Mouse (Mus musculus) neutrophil, adult 83 days (primary cell): ENCODE data around the gene Sult6b1. TPM values are rescaled to one million over a fixed set of nuclear protein-coding genes. Genes with fewer than 3 reads are reported as not detected.

ENCODE experiments used
- total RNA-seq, 2 experiments: library from RNA; stranded (reverse); gene quantifications; one replicate each; pipeline ENCODE4 v1.2.4; 2023

The Sult6b1 gene
- total RNA-seq: not detected

GRCm38 (mm10) chr17:78906892-78907291 is at the start of gene Sult6b1:
Sult6b1 (minus strand) TSS chr17:78906992.

DNA sequence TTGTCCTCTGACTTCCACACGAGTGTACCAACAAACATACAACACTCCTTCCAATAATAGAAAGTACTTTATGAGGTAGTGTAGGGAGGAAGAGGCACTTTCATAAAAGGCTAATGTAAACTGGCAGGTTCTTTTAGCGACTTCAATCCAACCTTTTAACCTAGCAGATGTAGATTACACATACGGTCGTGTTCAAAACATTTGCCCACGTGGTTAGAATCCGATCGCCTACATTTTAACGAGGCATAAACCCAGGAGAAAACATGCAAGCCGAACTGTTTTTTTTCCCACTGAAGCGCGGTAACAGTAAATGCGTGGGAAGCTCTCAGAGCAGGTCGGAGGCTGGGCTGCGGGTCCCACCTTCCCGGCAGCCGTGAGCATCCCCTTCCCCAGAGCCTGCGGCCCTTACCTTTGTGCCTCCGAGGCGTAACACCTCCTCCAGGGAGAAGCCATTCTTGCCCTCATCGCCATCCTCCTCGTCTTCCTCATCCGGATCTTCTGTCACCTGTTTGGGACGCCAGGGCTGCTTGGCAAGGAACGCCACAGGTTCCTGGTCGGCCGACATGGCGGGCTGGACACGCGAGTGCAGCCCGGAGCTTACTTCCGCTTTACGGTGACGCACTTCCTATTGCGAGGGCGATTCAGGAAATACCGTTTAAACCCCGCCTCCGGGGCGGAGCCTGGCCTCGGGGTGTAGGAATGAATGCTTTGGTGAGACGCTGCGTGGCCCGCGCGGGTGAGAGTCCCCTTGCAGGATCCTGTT is 29.9 kb upstream of the Sult6b1 start, which contains the start of the genes Cebpz and Ndufaf7:
Cebpz (minus strand) TSS at position 601 of the 763 bp plus-strand sequence.
Ndufaf7 (plus strand) TSS at position 671 of the 763 bp plus-strand sequence.

DNA sequence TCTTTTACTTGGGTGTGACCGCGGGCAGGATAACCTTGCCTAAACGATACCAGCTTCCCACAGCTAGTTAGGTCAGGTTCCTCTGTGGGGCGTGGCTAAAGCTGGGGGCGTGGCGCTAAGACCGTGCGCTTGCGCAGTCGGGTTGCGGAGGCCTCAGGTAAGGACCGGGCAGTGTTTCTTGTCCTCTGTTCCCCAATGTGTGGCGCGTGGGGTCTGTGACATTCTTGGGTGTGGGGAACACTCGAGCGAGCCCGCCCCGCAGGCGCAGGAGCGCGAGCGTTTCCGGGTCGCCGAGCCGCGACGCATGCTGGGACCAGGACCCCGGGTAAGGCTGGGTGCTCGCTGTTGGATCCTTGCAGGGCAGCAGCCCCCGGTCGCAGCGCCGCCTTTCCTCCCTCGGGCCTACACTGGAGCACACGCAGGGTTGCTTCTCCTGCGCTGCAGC is 9.6 kb upstream of the Sult6b1 start, which contains the start of gene Cebpzos:
Cebpzos (plus strand) TSS at position 132 of the 445 bp plus-strand sequence.

GRCm38 (mm10) chr17:78882401-78883112 is 24.2 kb downstream of the Sult6b1 start, which contains the start of gene Eif2ak2:
Eif2ak2 (minus strand) TSS chr17:78882573.

GRCm38 (mm10) chr17:78834856-78835835 is 71.6 kb downstream of the Sult6b1 start, which contains the start of the genes Heatr5b and Gpatch11:
Heatr5b (minus strand) TSS chr17:78835364.
Gpatch11 (plus strand) TSS chr17:78835567.

Other genes starting within 250 kb of the Sult6b1 start
- gene Strn, start 169.8 kb downstream of the Sult6b1 start, total RNA-seq: 10 to 100 TPM; 43.1 to 44.4 TPM
- 10 to 100 TPM; 20.8 to 22.6 TPM for gene Heatr5b, start 71.6 kb downstream of the Sult6b1 start, total RNA-seq
- gene Gpatch11, start 71.4 kb downstream of the Sult6b1 start, total RNA-seq: 10 to 100 TPM; 19.1 to 24.5 TPM
- 10 to 100 TPM; 31.2 to 35.0 TPM for gene Eif2ak2, start 24.4 kb downstream of the Sult6b1 start, total RNA-seq
- gene Cebpzos, start 9.5 kb upstream of the Sult6b1 start, total RNA-seq: 10 to 100 TPM in 1 of 2 experiments, 1 to 10 TPM in 1; 5.7 to 11.4 TPM
- 10 to 100 TPM; 53.3 to 54.4 TPM for gene Cebpz, start 30.1 kb upstream of the Sult6b1 start, total RNA-seq
- 10 to 100 TPM; 21.7 to 24.5 TPM for gene Ndufaf7, start 30.1 kb upstream of the Sult6b1 start, total RNA-seq
- gene Prkd3, start 113.8 kb upstream of the Sult6b1 start, total RNA-seq: 10 to 100 TPM; 44.8 to 52.3 TPM
- gene Qpct, start 144.9 kb upstream of the Sult6b1 start, total RNA-seq: 1 to 10 TPM; 6.7 to 8.3 TPM